12 mouse cellular contexts compared by ENCODE assay signal in genomic region chr16:24517501-24518042, GRCm38 (mm10).
DNase-seq lines count a peak whose midpoint lies in the region; ATAC-seq and TF ChIP-seq lines count a peak whose summit lies in the region.
"Had no signal": no experiment of that assay in that cellular context is flagged by ENCODE, and none has a peak within 500 bp of the region (broad histone marks: within the 10 kb centered on the region; RNA-seq: fewer than 3 reads in every experiment).

No protein-coding gene starts in this region.

- no peaks in the 10 kb centered on the region for H3K9me3 ChIP-seq in heart, embryonic 11.5 days (replicated peaks; ENCODE audit: control insufficient read depth, low read length)
- no peaks in the 10 kb centered on the region for H3K9me3 ChIP-seq in lung, embryonic 16.5 days (ENCODE audit: control insufficient read depth, low read length)

- peaks cover 9% of the 10 kb centered on the region; the same call in 1 of the 2 replicates for H3K4me1 ChIP-seq in heart, embryonic 11.5 days (ENCODE audit: control insufficient read depth, insufficient read depth, low read length)
- H3K4me1 ChIP-seq in spleen, adult 2 months (ENCODE audit: control insufficient read depth, insufficient read depth, insufficient read length) = peaks cover 8% of the 10 kb centered on the region; the same call in 1 of the 2 replicates
- H3K4me1 ChIP-seq in lung, embryonic 16.5 days (replicated peaks; ENCODE audit: control insufficient read depth, insufficient read depth, low read length) = peaks cover 3% of the 10 kb centered on the region; the same call in 1 of the 2 replicates

- no peak for TF ChIP-seq POLR2A in spleen, adult 2 months (IDR thresholded peaks at IDR 0.05; ENCODE audit: low read depth, low read length)

- no peak for TF ChIP-seq CTCF in spleen, adult 2 months (IDR thresholded peaks at IDR 0.05; ENCODE audit: extremely low read depth, insufficient read depth, insufficient read length, insufficient replicate concordance)

- no peaks in the 10 kb centered on the region; the same call in 1 of the 2 replicates for H3K36me3 ChIP-seq in heart, embryonic 11.5 days (ENCODE audit: control insufficient read depth, insufficient read depth, low read length)
- H3K36me3 ChIP-seq in spleen, adult 2 months (ENCODE audit: control insufficient read depth, insufficient read depth, low read length) = no peaks in the 10 kb centered on the region
- H3K36me3 ChIP-seq in lung, embryonic 16.5 days (ENCODE audit: control insufficient read depth, insufficient read depth, low read length) = no peaks in the 10 kb centered on the region

- no peak for ATAC-seq in heart, embryonic 11.5 days (replicated peaks; ENCODE audit: insufficient number of reproducible peaks, low FRiP score, low TSS enrichment)
- 0 out of 2 replicates have a peak, but pooled peaks have one; percentile 20 for ATAC-seq in lung, embryonic 16.5 days (ENCODE audit: low read depth)
- ATAC-seq in neutrophil, adult 5-6 weeks (ENCODE audit: extremely low read depth, insufficient number of reproducible peaks, low FRiP score, poor library complexity, severe bottlenecking) = peak; percentile 53

- DNase-seq in heart, adult 11 months = peak; percentile 95
- DNase-seq in spleen, adult 2 months (ENCODE audit: low read depth in 1 of 2, low spot score in 2 of 2) = no peak
- no peak for DNase-seq in spleen, adult 12 weeks (ENCODE audit: low spot score)
- no peak for DNase-seq in layer of hippocampus, adult 18-20 months (ENCODE audit: low spot score in 2 of 2)
- no peak for DNase-seq in right cerebral cortex, postnatal 25 days
- DNase-seq: kidney, adult 11 months; left cerebral cortex, postnatal 4 days had no signal

- H3K4me2 ChIP-seq in heart, embryonic 11.5 days = no peak overlapping the region
- H3K4me2 ChIP-seq in lung, embryonic 16.5 days (ENCODE audit: low read depth, low read length) = no peak overlapping the region

- WGBS in heart, embryonic 11.5 days (ENCODE audit: insufficient replicate concordance) = 60% methylated on average over 9 of the region's 9 CpGs
- 64% methylated on average over 9 of the region's 9 CpGs for WGBS in spleen, adult 2 months
- WGBS in lung, embryonic 16.5 days = 64% methylated on average over 9 of the region's 9 CpGs

- H3K27me3 ChIP-seq in heart, embryonic 11.5 days (ENCODE audit: control insufficient read depth, insufficient read depth, low read length) = no peaks in the 10 kb centered on the region
- no peaks in the 10 kb centered on the region for H3K27me3 ChIP-seq in spleen, adult 2 months (ENCODE audit: control insufficient read depth, insufficient read depth, low read length)
- no peaks in the 10 kb centered on the region for H3K27me3 ChIP-seq in lung, embryonic 16.5 days (ENCODE audit: control insufficient read depth, insufficient read depth, low read depth, low read length)

- no peak overlapping the region for H3K4me3 ChIP-seq in heart, embryonic 11.5 days (ENCODE audit: low read depth, low read length)
- H3K4me3 ChIP-seq in spleen, adult 2 months (ENCODE audit: extremely low read depth, insufficient read depth, insufficient read length) = no peak overlapping the region
- H3K4me3 ChIP-seq in lung, embryonic 16.5 days (ENCODE audit: low read length) = no peak overlapping the region
- H3K4me3 ChIP-seq: myocyte had no signal

- no peak overlapping the region for H3K9ac ChIP-seq in heart, embryonic 11.5 days (ENCODE audit: low read depth, low read length)
- H3K9ac ChIP-seq in lung, embryonic 16.5 days (ENCODE audit: low read length) = no peak overlapping the region

- no peak overlapping the region for H3K27ac ChIP-seq in heart, embryonic 11.5 days (ENCODE audit: low read depth, low read length)
- H3K27ac ChIP-seq in spleen, adult 2 months (ENCODE audit: insufficient read depth, low read length) = 0 out of 2 replicates have a peak overlapping the region, but pooled peaks have one; percentile 34
- no peak overlapping the region for H3K27ac ChIP-seq in lung, embryonic 16.5 days (ENCODE audit: low read length)
- H3K27ac ChIP-seq: macrophage had no signal
